Mouse (Mus musculus) heart, adult 9 months (tissue): ENCODE data around the gene Slc35d1.

Experiments used
- DNase-seq, 2 experiments: peaks; one replicate each; pipeline ENCODE4 v3.0.0; 2022; ENCODE audit warnings: low spot score in 2 of 2

Gene Slc35d1

DNA sequence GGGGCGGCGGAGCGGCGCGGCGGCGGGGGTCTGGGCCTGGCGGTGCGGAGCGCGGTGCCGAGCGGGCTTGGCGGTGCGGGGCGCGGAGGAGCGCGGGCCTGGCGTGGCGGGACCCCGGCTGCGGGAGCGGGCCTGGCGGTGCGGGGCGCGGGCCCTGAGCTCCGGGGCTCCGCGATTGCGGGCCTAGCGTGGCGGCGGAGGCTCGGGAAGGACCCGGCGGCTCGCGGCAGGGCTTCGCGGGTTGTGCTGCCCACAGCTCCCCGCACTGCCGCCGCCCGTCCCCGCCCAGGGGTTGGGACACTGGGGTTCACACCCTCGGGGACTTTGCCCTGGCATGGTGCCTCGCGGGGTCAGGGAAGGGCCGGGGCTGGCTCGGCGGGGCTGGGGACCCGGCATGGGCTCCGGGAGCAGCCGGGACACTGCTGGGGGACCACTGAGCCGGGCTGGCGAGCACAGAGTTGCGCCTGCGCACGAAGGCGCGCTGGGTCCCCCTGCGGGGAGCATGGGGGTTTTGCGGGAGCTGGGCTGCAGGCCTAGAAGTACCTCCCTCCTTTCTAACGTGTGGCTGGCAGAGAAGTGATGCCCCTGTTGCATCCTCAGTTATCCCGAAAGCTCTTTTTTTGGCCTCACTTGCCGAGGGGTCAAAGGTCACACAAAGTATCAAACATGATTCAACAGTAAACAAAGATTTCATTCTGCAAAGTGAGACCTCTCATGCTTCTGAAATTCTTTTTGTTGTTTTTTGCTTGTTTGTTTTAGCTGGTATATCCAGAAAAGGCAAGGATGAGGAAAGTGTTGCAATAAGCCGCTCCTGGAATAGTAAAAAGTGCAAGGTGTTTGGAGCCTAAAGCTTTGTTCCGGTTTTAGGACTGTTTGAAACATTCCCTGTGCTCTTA is at the start of gene Slc35d1:
Gene Slc35d1 (minus strand): TSS at position 240 of the 896 bp plus-strand sequence.
- DNase-seq = peak; percentile 67 to 76

DNA sequence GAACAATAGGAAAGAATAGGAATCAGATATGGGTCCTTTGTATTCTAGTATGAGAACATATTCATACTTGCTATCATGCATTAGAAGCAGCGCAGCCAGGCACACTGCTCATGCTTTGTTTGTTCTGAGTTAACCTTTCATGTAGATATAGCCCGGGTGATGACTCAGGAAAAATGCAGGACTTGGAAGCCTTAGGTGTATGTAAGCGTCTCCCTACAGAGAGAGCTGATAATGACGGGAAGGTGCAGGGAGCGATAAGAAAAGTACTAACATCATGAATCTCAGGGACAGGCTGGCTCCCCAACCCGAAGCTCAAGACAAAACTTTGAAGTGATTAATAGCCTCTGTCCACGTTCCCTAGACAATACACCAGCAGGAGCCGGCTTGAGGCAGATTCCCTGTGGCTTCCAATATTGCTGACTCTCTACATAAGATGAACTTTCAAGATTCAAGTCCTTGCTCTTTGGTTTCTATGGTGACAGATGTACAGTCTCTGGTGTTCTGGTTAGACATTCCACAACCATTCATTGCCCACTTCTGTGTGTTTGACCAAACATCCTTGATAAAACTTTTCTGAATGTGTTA is 48.9 kb upstream of the Slc35d1 start:
- no peak for DNase-seq

DNA sequence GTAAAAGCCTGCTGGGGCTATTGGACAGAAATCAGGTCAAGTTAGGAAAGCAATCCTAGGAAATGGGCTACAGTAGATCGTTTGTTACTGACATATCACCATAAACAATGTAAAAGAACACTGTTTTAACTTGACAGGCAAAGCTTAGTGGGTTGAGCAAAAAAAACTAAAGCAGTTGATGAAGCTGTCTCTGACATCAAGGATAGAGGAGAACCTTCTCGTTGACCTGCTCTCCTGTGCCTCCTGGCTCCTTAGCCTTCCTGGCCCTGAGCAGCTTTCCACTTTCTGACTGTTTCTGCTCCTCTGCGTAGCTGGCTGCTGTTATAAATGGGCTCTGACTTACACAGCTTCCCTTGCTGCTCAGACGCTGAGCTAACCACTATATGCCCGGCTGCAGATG is 48.4 kb upstream of the Slc35d1 start:
- DNase-seq = no peak

DNA sequence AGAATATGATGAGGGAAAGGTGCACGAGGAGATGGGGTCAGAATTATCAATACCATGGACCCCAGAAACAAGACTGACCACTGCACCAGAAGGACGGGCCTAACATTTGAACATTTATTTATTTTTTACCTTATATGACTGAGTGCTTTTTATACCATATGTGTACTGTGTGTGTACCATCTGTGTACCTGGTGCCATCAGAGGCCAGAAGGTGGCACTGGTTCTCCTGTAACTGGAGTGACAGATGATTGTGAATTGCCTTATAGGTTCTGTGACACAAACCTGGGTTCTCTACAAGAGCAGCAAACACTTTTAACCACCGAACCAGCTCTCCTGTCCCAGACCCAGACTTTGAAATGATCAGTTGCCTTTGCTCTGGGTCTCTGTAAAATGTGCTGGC is 43.9 kb upstream of the Slc35d1 start:
- no peak for DNase-seq

DNA sequence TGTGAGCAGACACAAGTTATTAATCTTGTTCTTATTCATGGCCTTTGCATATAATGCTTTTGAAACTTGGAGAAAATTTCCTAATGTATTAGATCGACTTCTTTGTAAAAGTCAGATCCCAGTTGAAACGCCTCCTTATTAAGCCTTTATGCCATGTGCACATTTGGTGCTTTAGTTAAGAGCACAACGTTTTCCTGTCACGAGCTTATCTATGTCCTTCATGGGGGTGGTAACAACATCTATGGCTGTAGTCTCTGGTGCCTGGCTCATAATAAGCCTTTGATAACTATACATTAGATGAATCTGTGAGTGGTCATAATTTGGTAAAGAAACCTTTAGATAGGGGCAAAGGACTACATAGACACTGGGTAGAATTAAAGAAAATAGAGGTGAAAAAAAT is 38.9 kb upstream of the Slc35d1 start:
- no peak for DNase-seq

DNA sequence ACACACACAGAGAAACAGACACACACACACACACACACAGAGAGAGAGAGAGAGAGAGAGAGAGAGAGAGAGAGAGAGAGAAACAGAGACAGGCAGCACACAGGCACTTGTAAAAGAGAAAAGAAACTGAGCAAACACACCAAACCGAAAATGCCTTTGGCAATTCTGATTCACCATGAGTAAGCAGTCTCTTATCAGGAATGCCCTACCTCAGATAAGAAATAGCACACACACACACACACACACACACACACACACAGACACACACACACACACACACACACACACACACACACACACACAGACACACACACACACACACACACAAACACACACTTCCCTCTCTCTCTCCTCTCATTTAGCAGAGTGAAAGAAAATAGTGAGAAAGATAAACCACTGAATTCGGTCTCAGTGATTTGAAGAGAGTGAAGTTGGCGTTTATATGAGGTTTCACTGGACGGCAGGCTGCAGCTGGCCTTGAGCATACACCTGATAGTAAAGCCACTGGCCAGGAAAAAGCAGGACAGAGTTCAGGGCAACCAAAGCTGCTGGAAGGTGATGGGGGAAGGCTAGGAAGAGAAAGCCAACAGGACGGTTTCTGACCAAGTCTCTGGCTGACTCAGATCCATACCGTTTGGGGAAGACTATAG is 34.6 kb upstream of the Slc35d1 start:
- DNase-seq = no peak

DNA sequence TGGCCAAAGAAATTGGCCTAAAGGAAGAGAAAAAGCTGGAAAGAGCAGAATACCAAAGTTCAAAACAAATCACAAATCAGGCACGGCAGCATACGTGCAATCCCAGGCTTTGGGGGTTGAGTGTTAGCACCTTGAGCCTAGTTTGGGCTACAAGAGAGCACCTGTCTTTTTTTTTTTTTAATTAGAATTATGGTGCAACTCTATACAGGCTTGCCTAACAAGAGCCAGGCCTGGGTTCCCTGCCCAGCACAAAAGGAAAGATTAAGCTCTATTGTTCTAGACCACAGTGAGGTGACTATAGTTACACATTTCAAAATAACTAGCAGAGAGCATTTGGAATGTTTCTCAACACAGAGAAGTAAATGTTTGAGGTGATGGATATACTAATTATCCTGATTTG is 32.8 kb upstream of the Slc35d1 start:
- no peak for DNase-seq

DNA sequence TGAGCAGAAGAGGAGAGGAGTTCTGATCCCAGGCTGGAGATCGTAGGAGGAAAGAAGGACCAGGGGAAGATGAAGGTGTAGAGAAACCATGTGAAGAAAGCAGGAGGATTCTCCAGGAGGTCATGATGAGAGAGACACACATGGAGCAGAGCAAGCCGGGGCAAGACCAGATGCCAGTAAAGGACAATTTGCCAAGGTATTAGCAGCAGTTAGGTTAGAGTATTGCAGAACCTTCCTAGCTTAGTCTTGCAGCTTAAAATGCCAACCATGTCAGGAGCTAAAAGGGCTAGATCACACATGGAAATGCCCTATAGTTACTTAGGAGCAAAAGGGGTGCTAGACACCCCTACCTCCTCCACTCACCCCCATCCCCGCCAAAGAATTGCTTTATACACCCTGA is 32.3 kb upstream of the Slc35d1 start:
- DNase-seq = no peak

DNA sequence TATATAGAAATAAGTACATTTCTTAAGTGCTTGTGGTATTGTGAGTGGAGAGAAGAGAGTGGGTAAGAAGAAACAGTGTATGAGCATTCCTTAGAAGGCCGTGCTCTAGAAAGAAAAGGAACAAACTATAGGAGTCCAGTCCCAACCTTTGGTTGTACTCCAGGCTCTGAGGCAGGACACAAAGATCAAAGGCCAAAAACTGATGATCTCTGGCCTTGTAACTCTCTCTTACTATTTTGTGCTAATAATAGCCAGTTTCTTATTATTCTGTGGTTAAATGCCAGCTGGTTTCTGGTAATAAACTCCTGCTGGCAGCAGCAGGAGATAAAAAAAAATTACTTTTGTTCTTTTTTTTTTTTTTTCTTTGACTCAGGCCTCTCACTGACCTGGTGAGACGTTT is 17.2 kb upstream of the Slc35d1 start:
- DNase-seq = no peak

DNA sequence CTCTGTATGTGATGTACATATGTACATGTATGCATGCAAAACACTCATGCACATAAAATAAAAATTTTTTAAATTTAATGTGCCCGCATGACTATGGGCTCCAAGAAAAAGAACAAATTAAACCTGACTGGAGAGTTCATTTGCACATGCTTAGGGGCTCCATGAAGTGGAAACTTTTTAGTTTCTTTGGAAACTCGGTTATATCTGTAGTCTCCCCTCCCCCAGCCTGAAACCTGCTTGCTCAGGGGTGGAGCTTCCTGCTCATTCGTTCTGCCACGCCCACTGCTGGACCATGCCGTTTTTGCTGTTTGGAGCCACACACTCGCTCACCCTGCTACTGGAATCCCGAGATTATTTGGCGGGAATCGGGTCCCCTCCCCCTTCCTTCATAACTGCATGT is 7.9 kb upstream of the Slc35d1 start:
- no peak for DNase-seq

DNA sequence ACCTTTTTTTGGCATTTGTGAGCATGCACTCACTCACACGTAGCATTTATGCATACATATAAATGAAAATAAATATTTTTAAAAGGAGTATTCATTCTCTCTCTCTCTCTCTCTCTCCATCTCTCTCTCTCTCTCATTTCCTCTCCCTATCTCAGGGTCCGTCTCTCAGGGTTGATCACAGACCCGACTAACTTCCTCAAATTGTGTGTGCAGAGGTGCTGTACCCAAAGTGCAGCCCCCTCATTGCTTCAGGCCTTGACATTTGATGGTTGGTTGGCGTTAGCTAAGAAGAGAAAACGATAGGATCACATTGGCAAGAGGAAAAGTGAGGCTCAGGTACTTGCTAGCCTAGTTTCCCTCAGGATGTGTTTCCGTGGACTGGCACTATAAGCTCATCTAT is 6.8 kb upstream of the Slc35d1 start:
- DNase-seq = no peak

DNA sequence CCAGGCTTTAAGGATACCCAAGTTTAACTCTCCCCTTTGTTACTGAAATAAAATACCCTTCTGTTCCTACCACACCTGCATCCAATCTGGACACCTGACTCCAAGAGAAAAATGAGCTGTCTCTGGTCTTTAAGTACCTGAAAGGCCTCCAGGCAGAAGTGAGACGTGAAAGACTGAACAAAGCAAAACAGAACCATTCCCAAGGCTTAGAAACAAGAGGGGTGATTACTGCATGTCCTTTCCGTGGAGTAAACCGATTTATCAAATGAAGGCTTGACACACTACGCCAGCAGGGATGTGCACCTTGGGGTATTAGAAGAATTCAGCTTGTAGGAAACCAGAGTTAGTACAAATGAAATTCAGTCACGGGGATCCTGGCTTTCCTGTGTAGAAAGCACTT is 4.0 kb upstream of the Slc35d1 start:
- no peak for DNase-seq

DNA sequence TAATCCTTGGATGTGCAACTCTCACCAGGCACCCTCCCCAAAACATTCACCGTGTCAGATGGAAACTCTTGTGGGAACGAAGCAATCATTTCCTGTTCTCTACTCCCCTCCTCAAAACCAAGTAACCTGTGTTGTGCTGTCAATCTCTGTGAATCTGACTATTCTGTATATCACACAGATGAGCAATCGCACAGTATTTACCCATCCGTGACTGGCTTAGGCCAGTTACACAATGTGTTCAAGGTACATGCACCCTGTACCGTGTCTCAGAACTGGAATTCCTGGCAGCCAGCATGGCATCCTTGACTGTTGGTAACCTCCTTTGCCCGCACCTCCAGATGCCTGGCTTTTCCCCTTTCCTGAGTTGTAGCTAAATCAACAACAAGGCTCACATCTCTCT is 1.1 kb upstream of the Slc35d1 start:
- no peak for DNase-seq

DNA sequence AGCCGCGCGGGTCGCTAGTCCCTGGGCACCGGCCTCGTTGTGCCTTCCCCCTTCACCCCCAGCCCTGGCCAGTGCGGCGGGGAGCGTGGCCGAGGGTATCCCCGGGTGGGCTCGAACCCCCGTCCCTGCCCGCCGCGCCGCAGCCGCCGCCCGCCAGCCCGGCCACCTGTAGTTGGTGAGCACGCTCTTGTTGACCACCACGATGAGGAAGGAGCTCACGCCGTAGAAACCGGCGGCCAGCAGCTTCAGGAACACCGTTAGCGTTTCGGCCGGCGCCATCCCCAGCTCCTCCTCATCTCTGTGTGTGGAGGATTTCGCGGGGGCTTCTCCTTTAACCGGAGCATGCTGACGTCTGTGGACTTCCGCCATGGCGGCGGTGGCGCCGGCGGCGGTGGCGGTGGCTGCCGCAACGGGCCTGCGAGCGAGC is 453 bp downstream of the Slc35d1 start:
- DNase-seq = peak; percentile 66 to 74

DNA sequence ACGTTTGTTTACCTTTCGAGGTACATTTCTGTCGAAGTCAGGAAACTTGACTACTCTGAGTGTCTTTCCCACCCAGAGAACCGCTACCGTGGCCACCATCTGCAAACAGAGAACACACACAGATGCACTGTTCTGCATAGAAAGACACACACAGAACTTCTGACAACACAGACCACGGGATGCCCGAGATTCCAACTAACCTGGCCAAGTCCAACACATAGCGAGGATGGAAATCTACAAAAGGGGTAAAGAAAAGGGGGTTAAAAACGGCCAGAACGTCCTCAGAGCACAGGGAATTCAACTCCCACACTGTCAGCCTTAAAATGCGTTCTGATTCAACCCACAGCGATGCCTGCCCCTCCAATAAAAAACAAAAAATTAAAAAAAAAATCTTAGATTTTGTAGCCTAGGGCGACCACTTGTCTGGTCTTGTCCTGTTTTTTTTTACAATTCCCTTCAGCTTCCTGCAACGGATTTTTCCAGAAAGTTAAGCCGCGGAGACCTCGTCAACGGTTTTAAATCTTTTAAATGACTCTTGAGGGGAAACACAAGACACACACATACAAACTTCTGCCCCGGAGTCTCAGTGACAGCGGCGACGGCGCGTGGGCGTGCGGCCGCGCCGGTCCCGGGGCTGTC is 986 bp downstream of the Slc35d1 start:
- peak in 1 of 2 experiments; percentile 4 for DNase-seq

DNA sequence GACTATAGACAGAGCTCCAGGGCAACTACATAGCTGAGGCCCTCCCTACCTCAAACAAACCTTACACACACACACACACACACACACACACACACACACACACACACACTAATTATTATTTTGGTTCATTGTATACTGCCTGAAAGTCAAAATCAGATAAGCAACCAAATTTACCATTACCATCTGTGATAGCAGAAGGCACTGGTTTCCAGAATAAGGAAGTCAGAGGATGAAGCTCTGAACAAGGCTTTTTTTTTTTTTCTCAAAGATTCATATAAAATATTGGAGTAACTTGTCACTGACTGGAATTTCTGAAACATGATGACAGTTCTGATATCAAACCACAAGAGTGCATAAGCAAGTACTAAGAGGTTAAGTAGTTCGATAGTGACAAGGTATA is 6.4 kb downstream of the Slc35d1 start:
- no peak for DNase-seq

DNA sequence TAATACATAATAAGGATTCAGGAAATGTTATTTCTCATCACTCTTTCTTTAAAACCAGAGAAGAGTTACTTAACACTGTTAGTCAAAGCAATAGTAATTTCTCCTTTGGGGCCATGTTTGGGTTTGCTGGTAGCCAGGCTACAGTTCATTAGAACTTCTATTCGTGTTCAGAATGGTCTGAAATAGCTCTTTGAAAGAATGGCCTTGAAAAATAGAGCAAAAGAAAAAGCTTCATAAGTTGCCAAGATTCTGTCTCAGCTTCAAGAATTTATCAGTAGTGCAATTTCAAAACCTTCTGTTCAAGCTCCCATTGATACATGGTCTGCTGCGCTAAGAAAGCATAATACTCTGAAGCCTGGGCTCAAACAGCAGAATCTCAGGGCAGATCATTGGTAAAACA is 11.3 kb downstream of the Slc35d1 start:
- DNase-seq = no peak

DNA sequence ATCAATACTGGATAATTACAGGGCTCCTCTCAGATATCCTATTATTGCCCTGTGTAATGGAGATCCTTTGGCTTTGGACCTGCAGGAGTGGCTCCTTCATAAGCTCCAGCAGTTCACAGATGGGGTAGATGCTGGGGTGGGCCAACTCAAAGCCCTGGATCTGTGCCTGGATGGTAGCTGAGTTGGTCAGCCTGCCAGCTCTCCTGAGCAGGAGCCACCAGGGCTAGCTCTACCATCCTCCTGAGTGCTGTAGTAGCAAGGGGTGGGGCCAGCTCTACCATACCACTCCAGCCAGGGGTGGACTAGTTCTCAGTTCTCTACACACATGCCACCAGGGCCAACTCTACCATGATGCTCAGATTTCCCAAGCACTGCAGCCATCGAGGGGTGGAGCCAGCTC is 14.9 kb downstream of the Slc35d1 start:
- no peak for DNase-seq

DNA sequence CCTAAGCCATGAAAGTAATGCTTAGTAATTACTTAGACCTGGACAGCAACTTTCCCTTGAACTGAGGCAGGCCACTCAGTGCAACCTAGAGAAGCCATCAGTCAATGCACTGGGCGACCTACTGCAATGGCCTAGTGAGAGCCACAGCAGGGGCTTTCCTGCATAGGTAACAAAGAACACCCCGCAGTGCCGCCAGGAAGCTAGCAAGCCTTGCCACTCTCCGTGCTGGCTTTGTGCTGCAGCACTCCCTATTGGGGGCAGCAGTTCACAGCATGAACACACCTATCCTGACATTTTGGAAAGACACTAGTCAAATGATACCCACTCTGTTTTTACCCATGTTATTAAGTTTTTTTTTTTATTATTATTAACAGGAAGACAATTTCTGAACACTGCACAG is 15.9 kb downstream of the Slc35d1 start:
- DNase-seq = no peak

DNA sequence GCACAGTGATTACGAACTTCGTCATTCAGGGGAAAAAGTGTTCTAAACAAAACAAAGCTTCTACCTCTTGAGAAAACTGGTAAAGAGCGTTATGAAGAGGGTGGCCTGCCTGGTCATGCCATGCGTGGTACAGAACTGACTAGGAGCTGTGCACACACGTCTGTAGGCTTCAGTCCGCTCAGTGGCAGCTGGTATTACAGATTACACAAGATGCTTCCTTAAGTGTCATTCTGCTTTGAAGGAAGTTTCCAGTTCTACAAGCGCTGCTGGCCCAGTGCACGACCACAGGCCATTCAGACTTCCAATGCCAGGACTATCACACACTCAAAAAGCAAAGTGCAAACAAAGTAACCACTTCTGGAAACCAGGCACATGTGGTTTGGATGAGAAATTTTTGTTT is 17.6 kb downstream of the Slc35d1 start:
- DNase-seq = no peak

DNA sequence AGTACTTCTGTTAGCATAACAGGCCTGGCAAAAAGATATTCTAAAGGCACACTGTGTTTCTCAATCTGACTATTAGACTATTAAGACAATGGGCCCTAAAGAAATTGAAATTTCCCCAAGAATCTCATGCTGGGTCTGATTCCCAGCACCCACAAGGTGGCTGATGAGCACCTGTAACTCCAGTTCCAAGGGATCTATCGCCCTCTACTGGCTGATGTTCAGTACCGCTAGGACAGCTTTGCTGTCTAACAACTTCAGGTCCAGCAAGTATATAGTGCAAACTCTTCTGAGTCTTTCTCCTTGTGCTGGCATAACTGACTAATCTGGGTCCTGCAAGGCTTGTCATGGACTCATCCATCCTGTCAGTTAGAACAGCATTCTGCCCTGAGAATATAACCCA is 22.5 kb downstream of the Slc35d1 start:
- DNase-seq = no peak
